Mouse (Mus musculus): ENCODE measurements at regions not wholly inside any gene's neighbourhood (a gene's known extent, or its start where the extent isn't known, plus 50 kb on each side); places are given as distances from the start of the nearest gene placed in this dataset.

DNA sequence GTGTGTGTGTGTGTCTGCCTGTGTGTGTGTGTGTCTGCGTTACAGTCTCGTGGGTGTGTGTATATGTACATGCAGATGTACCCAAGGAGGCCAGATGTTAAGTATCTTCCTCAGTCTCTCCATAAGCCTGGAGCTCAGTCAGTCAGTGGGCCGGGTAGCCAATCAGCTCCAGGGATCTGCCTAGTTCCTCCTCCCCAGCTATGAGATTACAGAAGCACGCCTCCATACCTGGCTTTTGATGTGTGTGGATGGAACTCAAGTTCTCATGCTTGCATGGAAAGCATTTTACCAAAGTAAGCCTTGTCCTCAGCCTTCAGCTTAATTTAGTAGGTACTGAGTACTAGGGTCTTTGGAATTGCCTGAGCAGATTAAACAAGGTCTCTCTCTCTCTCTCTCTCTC, 91.0 kb upstream of the Cadm1 start:
- DNase-seq (ENCODE audit: low spot score) = no peak

DNA sequence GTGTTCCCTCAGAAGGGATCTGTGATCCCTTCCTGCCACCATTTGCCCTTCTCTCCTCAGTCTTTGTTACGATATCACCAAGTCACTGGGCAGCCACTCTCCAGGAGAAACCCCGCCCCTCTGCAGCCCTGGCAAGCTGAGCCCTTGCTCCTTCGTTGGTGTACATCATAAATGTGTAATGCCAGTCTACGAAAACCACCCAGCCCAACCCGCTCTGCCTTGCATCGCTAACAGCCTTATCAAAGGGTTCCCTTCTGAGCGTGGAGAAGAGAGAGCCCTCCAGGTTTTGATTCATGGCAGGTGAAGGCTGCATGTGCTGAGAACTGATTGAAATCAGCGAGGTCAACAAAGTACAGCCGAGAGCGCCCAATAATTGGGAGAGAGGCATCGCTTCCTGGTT, 90.5 kb upstream of the Cadm1 start:
- no peak for DNase-seq (ENCODE audit: low spot score)

DNA sequence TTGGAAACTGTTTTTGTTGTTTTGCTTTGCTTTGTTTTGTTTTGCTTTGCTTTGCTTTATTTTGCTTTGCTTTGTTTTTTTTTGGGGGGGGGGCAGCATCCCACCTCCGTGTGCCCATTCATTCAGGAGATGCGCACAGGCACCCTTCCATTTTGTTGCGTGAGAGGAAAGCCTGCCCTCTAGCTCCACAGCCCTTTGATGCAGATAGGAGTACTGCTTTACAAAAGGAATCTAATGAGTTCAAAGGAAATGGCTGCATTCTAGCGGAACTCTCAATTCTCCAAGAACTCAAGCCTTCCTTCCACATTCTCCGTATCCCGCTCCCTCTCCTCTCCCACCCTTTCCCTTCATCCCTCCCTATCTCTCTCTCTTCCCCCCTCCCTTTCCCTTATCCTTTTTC, 89.8 kb upstream of the Cadm1 start:
- DNase-seq (ENCODE audit: low spot score) = peak; percentile 11

DNA sequence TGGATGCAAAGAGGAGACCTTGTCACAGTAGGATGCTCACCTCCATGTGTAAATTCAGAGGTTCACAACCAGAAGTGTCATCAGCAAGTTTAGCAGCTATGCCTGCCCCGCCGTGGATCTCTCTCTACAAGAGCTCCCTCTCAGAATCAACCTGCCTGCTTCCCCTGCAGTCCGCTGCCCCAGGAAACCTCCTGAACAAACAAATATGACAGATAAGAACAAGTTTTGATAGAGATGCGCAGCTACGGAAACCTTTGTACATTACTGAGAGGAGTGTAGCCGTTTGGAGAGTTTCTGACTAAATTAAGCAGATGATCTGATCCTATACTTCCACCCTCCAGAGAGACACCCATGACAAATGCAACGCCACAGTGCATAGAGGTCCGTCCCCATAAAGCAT, 88.8 kb upstream of the Cadm1 start:
- DNase-seq (ENCODE audit: low spot score) = no peak

DNA sequence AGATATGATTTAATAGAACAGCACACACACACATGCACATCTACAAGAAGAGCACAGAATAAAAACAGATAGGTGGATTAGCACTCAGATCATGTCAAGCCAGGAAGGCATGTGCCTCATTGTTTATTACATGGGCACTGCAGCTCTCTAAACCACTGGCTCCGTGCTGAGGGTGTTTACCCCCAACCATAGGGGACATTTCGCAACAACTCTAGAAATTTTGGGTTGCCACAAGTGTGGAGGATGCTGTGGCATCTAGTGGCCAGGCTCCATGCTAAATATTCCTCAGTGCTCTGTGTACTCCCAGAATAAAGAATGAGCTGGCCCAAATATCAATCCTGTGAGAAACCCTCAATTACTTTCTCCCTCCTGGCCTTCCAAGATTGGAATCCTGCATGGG, 85.8 kb upstream of the Cadm1 start:
- DNase-seq (ENCODE audit: low spot score) = no peak

DNA sequence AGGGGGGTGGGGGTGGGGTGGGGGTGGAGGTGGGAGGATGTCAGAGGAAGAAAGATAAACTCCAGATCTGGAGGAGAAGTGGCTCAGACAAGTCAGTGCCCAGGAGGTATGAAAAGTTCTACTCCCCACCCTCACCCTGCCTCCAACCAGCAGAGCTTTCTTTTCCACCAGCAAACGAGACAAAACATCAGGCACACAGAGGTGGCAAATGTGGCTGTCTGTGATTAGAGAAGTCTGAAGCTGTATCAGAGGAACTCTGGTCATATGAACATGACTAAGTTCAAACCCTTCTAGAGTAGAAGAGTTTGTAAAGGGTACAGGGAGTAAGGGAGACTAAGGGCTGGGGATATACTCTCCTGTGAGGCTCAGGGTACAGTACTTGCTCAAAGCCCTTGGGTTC, 85.2 kb upstream of the Cadm1 start:
- DNase-seq (ENCODE audit: low spot score) = no peak

DNA sequence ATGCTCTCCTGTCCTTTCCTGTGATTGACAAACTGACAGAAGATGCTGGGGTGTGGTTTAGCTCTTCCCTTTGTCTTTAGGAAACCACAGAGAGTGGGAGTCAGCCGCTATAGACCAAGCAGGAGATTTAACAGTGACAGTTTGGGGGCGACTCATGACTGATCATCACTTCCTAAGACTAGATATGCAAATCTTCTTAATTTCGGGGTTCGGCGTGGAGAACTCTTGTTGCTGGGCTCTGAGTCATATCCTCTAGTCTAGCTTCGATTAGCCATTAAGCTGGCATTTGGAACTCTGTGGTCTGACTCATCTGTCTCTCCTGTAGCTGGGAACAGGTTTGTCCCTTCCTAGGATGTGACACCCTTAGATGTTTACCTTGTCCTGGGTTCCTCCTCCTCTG, 84.6 kb upstream of the Cadm1 start:
- no peak for DNase-seq (ENCODE audit: low spot score)

DNA sequence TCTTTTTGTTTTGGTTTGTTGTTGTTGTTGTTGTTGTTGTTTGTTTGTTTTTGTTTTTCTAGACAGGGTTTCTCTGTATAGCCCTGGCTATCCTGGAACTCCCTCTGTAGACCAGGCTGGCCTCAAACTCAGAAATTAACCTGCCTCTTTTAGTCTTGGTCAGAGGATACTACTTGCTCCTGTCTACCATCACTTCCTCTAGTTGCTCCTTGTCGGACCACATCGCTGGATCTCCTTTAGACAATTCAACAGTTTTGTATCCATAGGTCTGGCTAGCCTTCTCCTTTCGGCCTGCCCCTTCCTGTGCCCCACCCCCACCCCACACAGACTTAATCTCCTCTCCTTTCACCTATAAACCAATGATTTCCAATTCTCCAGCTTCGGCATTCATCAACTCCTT, 77.2 kb upstream of the Cadm1 start:
- no peak for DNase-seq (ENCODE audit: low spot score)

DNA sequence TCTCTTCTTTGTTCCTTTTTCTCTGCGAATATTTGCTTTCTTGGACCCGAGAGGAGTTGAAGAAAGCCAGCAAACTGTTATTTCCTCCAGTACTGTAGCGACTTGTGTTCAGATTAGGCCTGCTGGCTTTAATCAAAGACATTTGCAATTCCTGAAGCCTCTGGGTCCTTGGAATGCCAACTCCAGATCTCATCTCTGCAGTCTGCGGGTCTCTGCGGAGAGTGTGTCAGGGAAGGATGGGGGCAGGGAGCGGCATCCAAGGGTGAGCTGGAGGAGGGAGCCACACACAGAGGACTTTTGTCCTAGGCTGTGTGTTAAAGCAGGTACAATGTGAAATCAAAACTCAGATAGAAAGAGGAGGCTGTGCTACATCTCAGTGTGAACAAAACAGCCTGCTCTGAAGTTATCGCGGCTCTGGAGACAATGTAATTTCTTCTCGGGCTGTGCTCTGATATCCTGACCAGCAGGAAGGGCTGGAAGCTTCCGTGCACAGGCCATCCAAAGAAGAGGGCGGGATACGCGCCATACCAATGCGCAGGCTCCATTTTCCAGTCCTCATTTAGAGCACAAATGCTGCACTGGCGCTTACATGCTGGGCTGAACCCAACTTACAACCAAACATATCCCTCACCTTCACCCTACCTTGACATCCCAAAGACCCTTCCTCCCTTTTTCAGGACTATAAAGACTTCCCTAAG, 71.1 kb upstream of the Cadm1 start:
- peak; percentile 25 for DNase-seq (ENCODE audit: low spot score)

DNA sequence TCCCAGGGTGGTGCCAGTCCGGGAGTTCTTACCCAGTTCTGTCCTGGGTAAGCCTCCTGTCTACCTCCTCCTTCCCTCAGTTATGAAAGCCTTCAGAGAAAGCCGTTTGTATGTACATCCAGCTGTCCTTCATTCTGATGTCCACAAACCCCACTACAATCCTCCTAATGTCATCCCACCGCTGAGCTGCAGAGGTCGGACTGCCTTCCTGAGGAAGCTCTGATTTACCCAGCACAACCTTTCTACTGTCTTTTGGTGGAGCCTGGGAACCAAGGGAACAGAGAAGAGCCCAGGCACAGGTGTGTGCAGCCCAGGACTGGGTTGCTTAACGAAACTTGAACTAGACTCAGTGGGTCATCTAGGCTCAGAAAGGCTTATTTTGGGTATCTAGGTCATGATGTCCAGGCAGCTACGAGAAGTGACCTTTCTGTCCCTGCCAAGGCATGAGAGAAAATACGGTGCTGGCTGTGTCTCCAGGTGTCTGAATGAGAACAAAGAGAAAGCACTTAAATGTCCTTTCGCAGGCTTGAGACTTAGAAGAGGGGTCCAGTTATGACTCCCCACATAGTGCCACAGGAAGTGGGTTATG, 70.4 kb upstream of the Cadm1 start:
- DNase-seq (ENCODE audit: low spot score) = no peak

DNA sequence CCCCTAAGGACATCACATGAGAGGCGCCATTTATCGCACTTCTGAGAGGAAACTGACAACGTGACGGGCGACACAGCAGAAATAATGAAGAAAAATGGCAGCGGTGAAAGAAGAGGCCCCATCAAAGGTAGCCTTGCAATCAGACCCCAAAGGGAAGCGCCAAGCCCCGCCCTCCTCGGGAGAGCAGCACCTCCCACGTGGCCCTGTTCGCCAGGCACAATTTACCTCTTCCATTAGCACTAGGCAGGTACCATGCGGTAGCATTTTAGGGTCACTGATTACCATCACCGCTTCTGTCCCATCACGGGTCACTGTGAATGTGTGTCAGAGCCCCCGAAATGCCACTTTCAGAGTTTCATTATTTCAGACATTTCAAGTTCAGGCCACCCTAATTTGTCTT, 69.7 kb upstream of the Cadm1 start:
- DNase-seq (ENCODE audit: low spot score) = no peak

DNA sequence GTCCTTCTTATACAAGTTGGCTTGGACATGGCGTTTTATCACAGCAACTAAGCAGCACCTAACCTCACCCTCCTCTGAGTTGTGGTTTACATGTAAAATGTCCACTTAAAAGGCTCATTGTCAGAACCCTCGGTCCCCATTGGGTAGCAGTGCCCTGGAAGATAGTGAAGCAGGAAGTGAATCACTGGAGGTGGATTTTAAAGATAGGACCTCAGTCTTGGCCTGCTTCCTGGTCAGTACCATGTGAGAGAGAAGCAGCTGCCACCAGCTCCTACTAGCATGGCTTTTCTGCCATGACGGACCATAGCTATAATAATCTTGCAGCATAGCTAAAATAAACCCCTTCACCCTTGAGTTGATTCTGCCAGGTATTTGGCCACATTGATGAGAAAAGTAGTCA, 68.1 kb upstream of the Cadm1 start:
- no peak for DNase-seq (ENCODE audit: low spot score)

DNA sequence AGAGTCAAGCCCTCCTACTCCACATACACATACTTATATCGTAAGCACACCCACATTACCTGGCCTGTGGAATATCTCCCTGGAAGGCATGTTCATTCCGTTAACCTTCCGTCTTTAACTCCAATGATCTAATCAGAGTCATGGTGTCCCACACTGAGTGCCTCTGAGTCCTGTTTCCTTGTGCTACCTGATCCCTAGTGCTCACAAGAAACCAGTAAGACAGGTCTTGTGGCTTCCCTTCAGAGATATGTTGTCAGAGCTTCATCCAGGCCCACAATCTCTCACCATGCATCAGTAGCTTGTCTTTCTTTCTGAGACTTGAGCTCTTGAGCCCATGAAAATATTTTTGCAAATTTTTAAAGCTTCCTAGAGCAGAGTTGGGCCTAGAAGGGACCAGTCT, 63.2 kb upstream of the Cadm1 start:
- no peak for DNase-seq (ENCODE audit: low spot score)

DNA sequence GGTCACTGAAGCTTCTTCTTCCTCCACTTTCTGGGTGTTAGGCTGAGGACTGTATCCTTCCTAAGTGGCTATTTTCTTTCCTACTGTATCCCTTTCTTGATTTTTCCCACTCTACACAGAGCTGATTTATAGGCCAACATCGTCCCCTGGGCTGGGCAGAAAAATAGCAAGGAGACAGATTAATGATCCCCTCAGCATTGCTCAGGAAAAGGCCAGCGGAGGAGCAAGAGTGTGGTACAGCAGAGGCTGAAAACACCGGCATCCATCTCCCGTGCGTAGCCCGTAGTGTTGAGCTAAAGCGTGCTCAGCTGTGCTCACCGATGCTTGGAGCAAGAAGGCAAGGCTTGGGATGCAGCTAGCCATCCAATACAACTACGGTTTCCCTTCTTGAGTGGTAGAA, 62.2 kb upstream of the Cadm1 start:
- DNase-seq (ENCODE audit: low spot score) = no peak

DNA sequence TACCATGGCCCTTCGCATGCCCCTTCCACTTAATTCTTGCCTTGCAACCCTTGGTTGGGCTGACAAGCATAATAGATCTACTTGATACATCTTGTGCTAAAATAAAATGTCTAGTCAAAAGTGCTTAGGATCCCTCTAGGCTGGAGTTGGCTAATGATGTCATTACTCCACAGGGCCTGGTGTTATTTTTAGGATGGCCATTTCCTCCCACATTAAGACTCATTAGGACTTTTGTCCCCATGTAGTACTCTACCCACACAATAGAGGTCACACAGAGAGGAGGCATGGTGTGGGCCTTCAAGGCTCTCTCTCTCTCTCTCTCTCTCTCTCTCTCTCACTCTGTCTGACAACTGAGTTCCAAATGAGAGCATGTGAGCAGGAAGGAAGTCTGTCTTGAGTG, 60.4 kb upstream of the Cadm1 start:
- DNase-seq (ENCODE audit: low spot score) = no peak

DNA sequence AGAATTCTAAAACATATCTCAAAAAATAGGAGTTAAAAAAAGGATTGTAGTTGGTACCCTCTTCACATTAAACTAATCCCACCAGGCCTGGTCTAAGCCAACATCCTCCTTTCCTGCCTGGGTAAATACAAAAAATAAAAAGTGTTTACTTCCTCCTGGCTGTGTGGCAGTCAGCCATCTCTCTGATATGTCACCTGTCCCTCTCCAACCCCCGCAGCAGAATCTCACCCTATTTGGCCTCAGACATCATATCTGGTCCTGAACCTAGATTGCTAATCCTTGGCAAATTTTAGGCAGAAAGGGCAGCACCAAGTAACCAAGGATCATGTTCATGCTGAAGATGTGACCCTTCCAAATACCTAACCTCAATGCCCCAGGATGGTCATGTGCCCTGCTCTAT, 59.2 kb upstream of the Cadm1 start:
- DNase-seq (ENCODE audit: low spot score) = no peak

DNA sequence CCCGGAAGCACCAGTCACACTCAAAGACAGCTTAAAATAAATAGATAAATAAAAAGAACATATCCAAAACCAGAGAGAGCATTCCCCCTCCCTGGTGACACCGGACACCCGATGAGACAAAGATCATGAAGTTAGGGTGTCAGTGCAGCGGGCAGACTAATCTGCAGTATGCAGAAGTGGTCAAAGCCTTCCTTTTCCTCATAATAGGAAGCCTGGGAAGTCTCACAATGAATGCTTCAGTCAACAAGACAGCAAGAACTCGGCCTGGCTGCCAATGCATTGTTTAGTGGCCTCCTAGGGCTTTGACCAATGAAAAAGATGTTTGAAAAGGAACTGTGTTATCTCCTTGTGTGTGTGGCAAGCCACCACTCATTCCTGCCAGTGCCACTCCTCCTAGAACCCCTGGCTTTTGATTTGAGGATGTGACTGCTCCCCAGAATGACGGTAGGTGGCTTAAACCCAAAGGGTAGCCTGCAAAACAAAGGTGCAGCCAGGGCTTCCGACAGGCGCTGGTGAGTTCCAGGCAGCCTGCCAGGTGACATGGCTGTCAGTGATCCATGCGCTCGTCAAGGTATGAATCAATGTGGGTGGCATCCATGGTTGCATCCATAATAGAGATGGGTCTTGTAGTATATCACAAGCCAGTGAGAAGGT, 58.1 kb upstream of the Cadm1 start:
- DNase-seq (ENCODE audit: low spot score) = peak; percentile 64

DNA sequence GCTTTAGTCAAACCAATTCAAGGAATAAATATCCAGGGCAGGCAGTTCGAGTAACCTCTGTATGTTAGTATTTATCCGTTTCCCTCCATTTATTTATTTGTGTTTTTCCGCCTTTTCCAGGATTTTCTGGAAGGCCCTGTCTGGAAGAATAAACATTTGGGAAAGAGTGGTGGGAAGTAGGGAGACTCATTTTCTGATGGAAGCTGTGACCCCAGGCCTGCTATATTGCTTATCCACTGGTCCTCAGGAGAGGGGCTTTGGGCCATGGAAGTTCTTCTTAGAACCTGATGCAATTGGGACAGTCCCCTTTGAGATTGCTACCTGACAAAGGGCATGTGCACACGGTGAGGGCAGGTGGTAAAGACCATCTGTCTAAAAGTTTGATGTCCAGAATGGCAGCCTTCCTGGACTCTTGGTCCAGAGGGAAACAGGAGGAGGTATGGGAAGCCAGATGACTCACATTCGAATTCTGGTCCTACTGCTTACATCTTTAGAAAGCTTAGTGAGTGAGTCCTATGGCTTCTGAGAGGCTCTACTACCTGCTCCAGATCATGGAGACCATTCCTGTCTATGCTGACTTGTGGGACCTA, 56.1 kb upstream of the Cadm1 start:
- no peak for DNase-seq (ENCODE audit: low spot score)

DNA sequence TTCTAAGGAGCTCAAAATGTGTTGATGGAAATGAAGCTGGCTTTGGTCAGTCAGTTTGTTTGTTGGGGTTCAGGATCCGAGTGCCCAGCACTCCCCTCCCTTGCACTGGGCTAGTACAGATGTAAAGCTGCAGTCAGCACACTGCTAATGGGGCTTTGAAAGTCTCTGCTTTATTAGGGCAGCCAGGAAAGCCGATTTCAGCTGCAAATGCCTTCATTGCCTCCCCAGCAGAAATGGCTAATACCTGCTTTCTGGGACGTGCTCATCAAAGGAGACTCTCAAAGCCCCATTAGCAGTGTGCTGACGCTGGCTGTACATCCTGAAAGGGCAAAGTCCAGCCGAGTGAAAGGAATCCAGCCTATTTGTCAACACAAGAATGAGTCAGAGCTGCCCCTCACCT, 55.2 kb upstream of the Cadm1 start:
- no peak for DNase-seq (ENCODE audit: low spot score)

DNA sequence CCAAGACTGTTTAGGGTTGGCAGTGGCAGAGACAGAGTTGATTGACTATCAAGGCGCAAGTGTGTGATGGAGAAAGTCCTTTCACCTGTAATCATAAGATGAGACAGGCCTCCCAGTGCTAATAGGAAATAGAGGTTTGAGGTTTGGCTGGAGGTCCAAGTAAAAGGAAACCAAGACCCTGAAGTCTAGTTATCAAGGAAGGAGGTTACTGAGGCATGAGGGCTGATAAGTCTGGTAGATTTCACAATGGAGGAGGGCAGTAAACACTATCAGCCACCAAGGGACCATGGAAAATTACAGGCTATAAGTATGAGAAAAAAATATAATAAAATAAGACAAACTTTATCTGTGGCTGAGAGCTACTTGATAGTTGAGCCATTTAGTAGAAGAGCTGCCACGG, 52.1 kb upstream of the Cadm1 start:
- no peak for DNase-seq (ENCODE audit: low spot score)

Measured in lung, postnatal 25 days (tissue).